Mouse (Mus musculus) erythroblast, embryonic 14.5 days (primary cell): Measurements from ENCODE around the gene Elp6.

Source experiments
- GATA1 ChIP-seq: IDR thresholded peaks from 2 replicates; pipeline ENCODE4 v1.6.1; 2012; ENCODE audit warnings: low read length, inconsistent platforms, mixed read lengths
- TAL1 ChIP-seq: IDR thresholded peaks from 3 replicates; pipeline ENCODE4 v1.6.1; 2012; ENCODE audit warnings: low read length, inconsistent platforms, mixed read lengths

GRCm38 (mm10) chr9:110306371-110306770 lies 1.4 kb downstream of the Elp6 start:
- TF ChIP-seq TAL1 = no peak
- TF ChIP-seq GATA1 = no peak
